Mouse (Mus musculus): ENCODE measurements around the gene Gde1. TPM values are rescaled to one million over a fixed set of nuclear protein-coding genes. Genes with fewer than 3 reads are reported as not detected.

Gene Gde1
- total and polyA plus RNA-seq, 3 experiments = 109 to 211 (median 113) TPM

DNA sequence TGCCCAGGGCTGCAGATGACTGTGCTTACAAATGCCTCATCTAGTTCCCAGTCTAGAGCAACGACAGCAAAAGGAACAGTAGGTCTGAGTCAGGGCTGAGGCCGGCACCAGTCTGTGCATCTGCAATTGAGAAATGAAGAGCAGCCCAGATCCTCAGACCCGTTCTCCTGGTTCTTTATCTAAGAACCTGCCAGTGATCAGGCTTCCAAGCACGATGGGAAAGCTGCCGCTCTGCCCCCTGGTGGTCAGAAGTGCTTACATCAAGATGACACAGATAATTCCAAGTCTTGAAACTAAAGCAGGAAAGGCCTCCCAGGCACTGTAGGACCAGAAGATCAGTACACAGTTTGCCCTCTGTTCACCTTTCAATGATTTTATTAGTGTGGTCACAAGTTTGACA lies 17.4 kb downstream of the Gde1 start (continued):
- no peak for TF ChIP-seq GABPA (IDR thresholded peaks at IDR 0.05; ENCODE audit: insufficient replicate concordance, low read depth, low read length)
- no peak for TF ChIP-seq ZMIZ1 (IDR thresholded peaks at IDR 0.05; ENCODE audit: low read depth, low read length)
- no peak for TF ChIP-seq E2F4 (IDR thresholded peaks at IDR 0.05; ENCODE audit: insufficient replicate concordance, low read depth, low read length)
- TF ChIP-seq USF2 (conservative IDR thresholded peaks at IDR 0.05; ENCODE audit: low read depth, low read length) = no peak
- no peak for TF ChIP-seq CHD2 (IDR thresholded peaks at IDR 0.05; ENCODE audit: low read length)
- no peak for TF ChIP-seq RCOR1 (conservative IDR thresholded peaks at IDR 0.05; ENCODE audit: low read depth, low read length)
- TF ChIP-seq IRF4 (IDR thresholded peaks at IDR 0.05; ENCODE audit: low read depth, low read length) = no peak
- TF ChIP-seq ELF1 (IDR thresholded peaks at IDR 0.05; ENCODE audit: low read depth, low read length) = no peak
- TF ChIP-seq POLR2A (IDR thresholded peaks at IDR 0.05; ENCODE audit: low read depth, low read length) = no peak

GRCm38 (mm10) chr7:118676826-118677225 lies 28.8 kb downstream of the Gde1 start:
- dilution Hi-C loops (cut with MboI; ENCODE audit: extremely low pct_ligation_motif_present, extremely low pct_unique_long_range_greater_than_20kb, low sequenced_read_pairs) = no loop called here
- in situ Hi-C loops (cut with MboI; ENCODE audit: low pct_ligation_motif_present, low pct_unique_long_range_greater_than_20kb, low sequenced_read_pairs) = no loop called here
- H3K4me1 ChIP-seq (ENCODE audit: control insufficient read depth in 1 of 2, insufficient read depth in 2 of 2) = no peaks in the 10 kb centered on the region
- no peak overlapping the region for H3K27ac ChIP-seq (ENCODE audit: insufficient read depth, low read depth)
- no peak overlapping the region for H3K4me3 ChIP-seq (replicated peaks in 1 of 3; ENCODE audit: low read depth in 2 of 3, low read length in 2 of 3, poor library complexity in 1 of 3)
- no peaks in the 10 kb centered on the region for H3K27me3 ChIP-seq (replicated peaks)
- no peak overlapping the region for H3K4me2 ChIP-seq (ENCODE audit: insufficient read depth, low read depth, poor library complexity, severe bottlenecking)
- H3K9me3 ChIP-seq (replicated peaks; ENCODE audit: low read length) = no peaks in the 10 kb centered on the region
- H3K9ac ChIP-seq (ENCODE audit: insufficient read depth, low read depth) = no peak overlapping the region
- no peak for DNase-seq (ENCODE audit: extremely low read depth)
- TF ChIP-seq GABPA (IDR thresholded peaks at IDR 0.05; ENCODE audit: insufficient replicate concordance, low read depth, low read length) = no peak
- TF ChIP-seq SMC3 (IDR thresholded peaks at IDR 0.05; ENCODE audit: low read depth, low read length) = no peak
- TF ChIP-seq CHD2 (IDR thresholded peaks at IDR 0.05; ENCODE audit: low read length) = no peak
- no peak for TF ChIP-seq ZNF384 (IDR thresholded peaks at IDR 0.05; ENCODE audit: low read depth, low read length)
- no peak for TF ChIP-seq ZC3H11A (IDR thresholded peaks at IDR 0.05; ENCODE audit: low read depth, low read length)
- no peak for TF ChIP-seq JUND (conservative IDR thresholded peaks at IDR 0.05; ENCODE audit: low read depth, low read length)
- TF ChIP-seq ZKSCAN1 (IDR thresholded peaks at IDR 0.05; ENCODE audit: borderline replicate concordance, low read depth, low read length) = no peak
- no peak for TF ChIP-seq POLR2AphosphoS2 (IDR thresholded peaks at IDR 0.05; ENCODE audit: low read depth, low read length)
- TF ChIP-seq PAX5 (IDR thresholded peaks at IDR 0.05; ENCODE audit: low read length) = no peak
- TF ChIP-seq ETS1 (conservative IDR thresholded peaks at IDR 0.05; ENCODE audit: low read depth, low read length) = no peak
- TF ChIP-seq MAFK (IDR thresholded peaks at IDR 0.05; ENCODE audit: insufficient replicate concordance, low read length) = no peak
- no peaks in the 10 kb centered on the region for H3K79me2 ChIP-seq (replicated peaks; ENCODE audit: control insufficient read depth, extremely low read depth, insufficient read depth, poor library complexity, severe bottlenecking)
- no peaks in the 10 kb centered on the region for H3K36me3 ChIP-seq (replicated peaks in 1 of 2; ENCODE audit: control insufficient read depth in 1 of 2, insufficient read depth in 1 of 2, low read length in 1 of 2)

DNA sequence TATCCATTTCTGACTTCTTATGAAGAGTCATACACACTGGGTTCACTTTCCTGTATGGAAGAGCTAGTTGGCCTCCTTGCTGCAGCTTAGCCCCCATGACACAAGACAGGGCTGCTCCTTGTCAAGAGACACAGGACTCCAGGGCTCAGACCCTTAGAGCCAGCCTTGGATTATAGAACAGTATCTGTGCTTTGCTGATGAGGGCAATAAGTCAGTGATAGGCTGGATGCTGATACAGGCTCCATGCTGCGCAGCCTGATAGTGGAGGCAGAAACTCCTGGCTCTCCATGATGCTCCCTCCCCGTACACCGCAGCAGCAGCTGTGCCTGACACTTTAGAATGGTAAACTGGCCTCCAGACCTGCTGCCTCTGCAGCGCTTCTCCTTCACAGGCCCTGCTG lies 35.4 kb downstream of the Gde1 start:
- Histone ChIP-seq H3K9ac (ENCODE audit: insufficient read depth, low read depth) (no peak overlapping the region), H3K4me1 (ENCODE audit: control insufficient read depth in 1 of 2, insufficient read depth in 2 of 2) (no peaks in the 10 kb centered on the region), H3K4me2 (ENCODE audit: insufficient read depth, low read depth, poor library complexity, severe bottlenecking) (no peak overlapping the region), H3K27me3 (replicated peaks) (peaks cover 10% of the 10 kb centered on the region), H3K36me3 (replicated peaks in 1 of 2; ENCODE audit: control insufficient read depth in 1 of 2, insufficient read depth in 1 of 2, low read length in 1 of 2) (no peaks in the 10 kb centered on the region), H3K4me3 (replicated peaks in 1 of 3; ENCODE audit: low read depth in 2 of 3, low read length in 2 of 3, poor library complexity in 1 of 3) (no peak overlapping the region), H3K27ac (ENCODE audit: insufficient read depth, low read depth) (no peak overlapping the region), H3K9me3 (replicated peaks; ENCODE audit: low read length) (no peaks in the 10 kb centered on the region), H3K79me2 (replicated peaks; ENCODE audit: control insufficient read depth, extremely low read depth, insufficient read depth, poor library complexity, severe bottlenecking) (no peaks in the 10 kb centered on the region)
- no peak for DNase-seq (ENCODE audit: extremely low read depth)
- dilution Hi-C loops (cut with MboI; ENCODE audit: extremely low pct_ligation_motif_present, extremely low pct_unique_long_range_greater_than_20kb, low sequenced_read_pairs) (no loop called here), in situ Hi-C loops (cut with MboI; ENCODE audit: low pct_ligation_motif_present, low pct_unique_long_range_greater_than_20kb, low sequenced_read_pairs) (no loop called here)
- no peak for TF ChIP-seq GABPA (IDR thresholded peaks at IDR 0.05; ENCODE audit: insufficient replicate concordance, low read depth, low read length)
- TF ChIP-seq USF1 (IDR thresholded peaks at IDR 0.05; ENCODE audit: low read depth, low read length) = no peak
- TF ChIP-seq ZC3H11A (IDR thresholded peaks at IDR 0.05; ENCODE audit: low read depth, low read length) = no peak
- TF ChIP-seq ZKSCAN1 (IDR thresholded peaks at IDR 0.05; ENCODE audit: borderline replicate concordance, low read depth, low read length) = no peak
- no peak for TF ChIP-seq SIN3A (IDR thresholded peaks at IDR 0.05; ENCODE audit: low read length)
- TF ChIP-seq MXI1 (IDR thresholded peaks at IDR 0.05; ENCODE audit: low read depth, low read length) = no peak

Data from CH12.LX (cell line).